Mouse (Mus musculus): Measurements from ENCODE around the gene Nipsnap1. TPM values are rescaled to one million over a fixed set of nuclear protein-coding genes. Genes with fewer than 3 reads are reported as not detected.

The Nipsnap1 gene
- polyA plus RNA-seq, 1 experiment from 2014 or later = 134 TPM

Small RNA genes within 50 kb of the gene (microRNA-seq; reads per million reads assigned to microRNA genes)
- gene Mir6918 = 1.2 reads per million

Other genes starting within 250 kb of the Nipsnap1 start
- 20.8 and 21.5 TPM in 2 replicates for gene Ascc2, start 236.2 kb upstream of the Nipsnap1 start, polyA plus RNA-seq (2015; fragmentation: Nextera tagmentation; extraction: Ambion mirVana)
- gene Uqcr10, start 169.6 kb upstream of the Nipsnap1 start, polyA plus RNA-seq (2015; fragmentation: Nextera tagmentation; extraction: Ambion mirVana) = 541 and 557 TPM in 2 replicates
- gene Zmat5, start 169.3 kb upstream of the Nipsnap1 start, polyA plus RNA-seq (2015; fragmentation: Nextera tagmentation; extraction: Ambion mirVana) = 71.6 and 74.5 TPM in 2 replicates
- 1.3 and 1.4 TPM in 2 replicates for gene Cabp7, start 127.2 kb upstream of the Nipsnap1 start, polyA plus RNA-seq (2015; fragmentation: Nextera tagmentation; extraction: Ambion mirVana)
- 64.4 and 67.0 TPM in 2 replicates for gene Nf2, start 24.4 kb upstream of the Nipsnap1 start, polyA plus RNA-seq (2015; fragmentation: Nextera tagmentation; extraction: Ambion mirVana)
- gene Thoc5, start 21.4 kb downstream of the Nipsnap1 start, polyA plus RNA-seq (2015; fragmentation: Nextera tagmentation; extraction: Ambion mirVana) = 55.9 and 57.3 TPM in 2 replicates
- gene Nefh, start 74.1 kb downstream of the Nipsnap1 start, polyA plus RNA-seq (2015; fragmentation: Nextera tagmentation; extraction: Ambion mirVana) = 3.1 and 3.4 TPM in 2 replicates
- gene Ap1b1, start 112.9 kb downstream of the Nipsnap1 start, polyA plus RNA-seq (2015; fragmentation: Nextera tagmentation; extraction: Ambion mirVana) = 86.8 and 92.2 TPM in 2 replicates
- gene Rasl10a, start 184.2 kb downstream of the Nipsnap1 start, polyA plus RNA-seq (2015; fragmentation: Nextera tagmentation; extraction: Ambion mirVana) = 0.84 and 1.2 TPM in 2 replicates
- gene Gas2l1, start 191.4 kb downstream of the Nipsnap1 start, polyA plus RNA-seq (2015; fragmentation: Nextera tagmentation; extraction: Ambion mirVana) = 19.1 and 20.2 TPM in 2 replicates
- 30.9 and 35.6 TPM in 2 replicates for gene Rhbdd3, start 225.0 kb downstream of the Nipsnap1 start, polyA plus RNA-seq (2015; fragmentation: Nextera tagmentation; extraction: Ambion mirVana)
- gene Ewsr1, start 225.3 kb downstream of the Nipsnap1 start, polyA plus RNA-seq (2015; fragmentation: Nextera tagmentation; extraction: Ambion mirVana) = 670 and 686 TPM in 2 replicates

Measured in hindbrain, embryonic 13.5 days (tissue).